8 mouse cellular contexts compared by ENCODE assay signal in the genomic region with DNA sequence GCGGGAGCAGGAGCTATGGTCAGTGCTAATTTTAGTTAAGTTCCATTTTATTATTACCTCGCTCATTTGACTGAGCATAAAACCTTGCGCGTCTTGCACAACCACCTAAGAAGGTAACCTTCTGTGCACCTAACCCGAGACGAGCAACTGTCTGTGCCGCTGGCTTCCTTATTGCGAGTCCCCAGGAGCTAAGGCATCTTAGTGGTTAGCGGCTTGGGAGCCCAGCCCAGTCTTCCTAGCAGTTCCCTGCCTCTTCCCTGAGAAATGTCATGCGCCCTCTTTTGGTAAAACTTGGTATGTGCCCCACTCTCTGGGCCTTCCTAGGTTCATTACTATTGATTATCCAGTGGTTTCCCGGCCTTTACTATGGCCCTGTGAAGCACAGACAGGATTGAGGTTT. TPM values are rescaled to one million over a fixed set of nuclear protein-coding genes. Genes with fewer than 3 reads are reported as not detected.
DNase-seq lines count a peak whose midpoint lies in the region; ATAC-seq and TF ChIP-seq lines count a peak whose summit lies in the region.

No protein-coding gene starts in this region.

- peaks cover 5% of the 10 kb centered on the region; the same call in 1 of the 2 replicates for H3K4me1 ChIP-seq in forebrain, embryonic 11.5 days (replicated peaks; ENCODE audit: control insufficient read depth, insufficient read depth, low read length)
- H3K4me1 ChIP-seq in heart, embryonic 16.5 days (ENCODE audit: control insufficient read depth, insufficient read depth, low read length) = peaks cover 13% of the 10 kb centered on the region
- H3K4me1 ChIP-seq in liver, embryonic 14.5 days (replicated peaks; ENCODE audit: control insufficient read depth in 2 of 2, insufficient read depth in 2 of 2, low read length in 1 of 2) = peaks cover 12 to 14% of the 10 kb centered on the region in 2 experiments
- peaks cover 6% of the 10 kb centered on the region for H3K4me1 ChIP-seq in neural tube, embryonic 11.5 days (ENCODE audit: control insufficient read depth, insufficient read depth, low read length)
- H3K4me1 ChIP-seq in stomach, embryonic 16.5 days (ENCODE audit: control insufficient read depth, insufficient read depth, low read length) = peaks cover 22% of the 10 kb centered on the region

- peak; percentile 90 for DNase-seq in ES-CJ7 (ENCODE audit: low read depth, low spot score)
- peak; percentile 81 for DNase-seq in c-Kit-positive CD71-positive TER-119-negative erythroid progenitor cells, embryonic 14.5 days (ENCODE audit: low read depth)
- DNase-seq in forebrain, embryonic 11.5 days (ENCODE audit: low spot score) = peak; percentile 89
- DNase-seq in kidney, postnatal 25 days = peak; percentile 93 to 94
- DNase-seq in liver, embryonic 14.5 days (ENCODE audit: low read depth in 3 of 3, low spot score in 3 of 3) = peak; percentile 65 to 73 (median 72)
- peak; percentile 84 for DNase-seq in neural tube, embryonic 11.5 days (ENCODE audit: low spot score)

- H3K27ac ChIP-seq in forebrain, embryonic 11.5 days (ENCODE audit: low read depth, low read length) = no peak overlapping the region
- peak overlapping the region; percentile 77 for H3K27ac ChIP-seq in heart, embryonic 16.5 days (ENCODE audit: low read length)
- peak overlapping the region; percentile 73 for H3K27ac ChIP-seq in liver, embryonic 14.5 days
- H3K27ac ChIP-seq in neural tube, embryonic 11.5 days (ENCODE audit: low read depth, low read length) = no peak overlapping the region
- H3K27ac ChIP-seq in stomach, embryonic 16.5 days (ENCODE audit: low read length) = peak overlapping the region; percentile 54

- peak overlapping the region; percentile 64 for H3K4me3 ChIP-seq in forebrain, embryonic 11.5 days (ENCODE audit: low read depth, low read length)
- H3K4me3 ChIP-seq in heart, embryonic 16.5 days (ENCODE audit: low read length) = peak overlapping the region; percentile 92
- H3K4me3 ChIP-seq in liver, embryonic 14.5 days (ENCODE audit: insufficient read depth in 1 of 2, low read depth in 2 of 2, low read length in 2 of 2) = peak overlapping the region; percentile 57 to 81
- H3K4me3 ChIP-seq in neural tube, embryonic 11.5 days (ENCODE audit: low read depth, low read length) = peak overlapping the region; percentile 22
- peak overlapping the region; percentile 73 for H3K4me3 ChIP-seq in stomach, embryonic 16.5 days (replicated peaks; ENCODE audit: low read length)

- H3K27me3 ChIP-seq in forebrain, embryonic 11.5 days (ENCODE audit: control insufficient read depth, insufficient read depth, low read length) = no peaks in the 10 kb centered on the region
- no peaks in the 10 kb centered on the region for H3K27me3 ChIP-seq in heart, embryonic 16.5 days (ENCODE audit: control insufficient read depth, insufficient read depth, low read length)
- H3K27me3 ChIP-seq in liver, embryonic 14.5 days (ENCODE audit: control insufficient read depth, insufficient read depth, low read length) = no peaks in the 10 kb centered on the region
- no peaks in the 10 kb centered on the region for H3K27me3 ChIP-seq in neural tube, embryonic 11.5 days (ENCODE audit: control insufficient read depth, insufficient read depth, low read length)
- no peaks in the 10 kb centered on the region for H3K27me3 ChIP-seq in stomach, embryonic 16.5 days (ENCODE audit: control insufficient read depth, insufficient read depth, low read length)

- peak overlapping the region; percentile 53 for H3K4me2 ChIP-seq in forebrain, embryonic 11.5 days (ENCODE audit: low read depth, low read length, severe bottlenecking)
- peak overlapping the region; percentile 80 for H3K4me2 ChIP-seq in heart, embryonic 16.5 days (ENCODE audit: low read depth, low read length)
- peak overlapping the region; percentile 97 for H3K4me2 ChIP-seq in liver, embryonic 14.5 days (ENCODE audit: low read depth)
- peak overlapping the region; percentile 52 for H3K4me2 ChIP-seq in neural tube, embryonic 11.5 days (ENCODE audit: low read depth)
- H3K4me2 ChIP-seq in stomach, embryonic 16.5 days (ENCODE audit: low read depth, low read length) = peak overlapping the region; percentile 83

- no peaks in the 10 kb centered on the region for H3K9me3 ChIP-seq in forebrain, embryonic 11.5 days (ENCODE audit: control insufficient read depth, low read length)
- H3K9me3 ChIP-seq in heart, embryonic 16.5 days (replicated peaks; ENCODE audit: control insufficient read depth, low read length) = no peaks in the 10 kb centered on the region
- no peaks in the 10 kb centered on the region for H3K9me3 ChIP-seq in liver, embryonic 14.5 days (ENCODE audit: control insufficient read depth, low read length)
- no peaks in the 10 kb centered on the region for H3K9me3 ChIP-seq in neural tube, embryonic 11.5 days (ENCODE audit: control insufficient read depth, low read length)
- no peaks in the 10 kb centered on the region for H3K9me3 ChIP-seq in stomach, embryonic 16.5 days (replicated peaks; ENCODE audit: control insufficient read depth, low read length)

- H3K9ac ChIP-seq in forebrain, embryonic 11.5 days (ENCODE audit: low read length) = no peak overlapping the region
- peak overlapping the region; percentile 62 for H3K9ac ChIP-seq in heart, embryonic 16.5 days (ENCODE audit: low read length)
- peak overlapping the region; percentile 70 for H3K9ac ChIP-seq in liver, embryonic 14.5 days (replicated peaks)
- peak overlapping the region; percentile 10; the same call in 1 of the 2 replicates for H3K9ac ChIP-seq in neural tube, embryonic 11.5 days (ENCODE audit: low read length)
- peak overlapping the region; percentile 53 for H3K9ac ChIP-seq in stomach, embryonic 16.5 days (ENCODE audit: low read length)

- ATAC-seq in forebrain, embryonic 11.5 days (replicated peaks; ENCODE audit: low FRiP score) = peak; percentile 34; the same call in 1 of the 2 replicates
- no peak for ATAC-seq in heart, embryonic 16.5 days (replicated peaks; ENCODE audit: extremely low read depth, insufficient read depth, low FRiP score)
- ATAC-seq in liver, embryonic 14.5 days (ENCODE audit: insufficient read depth) = peak; percentile 14; the same call in 1 of the 2 replicates
- no peak for ATAC-seq in neural tube, embryonic 11.5 days (ENCODE audit: insufficient read depth, low FRiP score, low TSS enrichment)
- ATAC-seq in stomach, embryonic 16.5 days (ENCODE audit: insufficient read depth, low FRiP score) = peak; percentile 14; the same call in 1 of the 2 replicates

- TF ChIP-seq CTCF in liver, embryonic 14.5 days (IDR thresholded peaks at IDR 0.05; ENCODE audit: low read depth) = peak; percentile 93

- WGBS in forebrain, embryonic 11.5 days = under 1% methylated on average over 11 of the region's 11 CpGs
- under 1% methylated on average over 11 of the region's 11 CpGs for WGBS in heart, embryonic 16.5 days
- WGBS in liver, embryonic 14.5 days (ENCODE audit: insufficient replicate concordance) = under 1% methylated on average over 11 of the region's 11 CpGs
- under 1% methylated on average over 11 of the region's 11 CpGs for WGBS in neural tube, embryonic 11.5 days
- WGBS in stomach, embryonic 16.5 days = under 1% methylated on average over 11 of the region's 11 CpGs

- H3K36me3 ChIP-seq in forebrain, embryonic 11.5 days (ENCODE audit: control insufficient read depth, insufficient read depth, low read length) = no peaks in the 10 kb centered on the region
- peaks cover 7% of the 10 kb centered on the region for H3K36me3 ChIP-seq in heart, embryonic 16.5 days (ENCODE audit: control insufficient read depth, insufficient read depth)
- H3K36me3 ChIP-seq in liver, embryonic 14.5 days (replicated peaks; ENCODE audit: control insufficient read depth, insufficient read depth, low read depth) = no peaks in the 10 kb centered on the region
- H3K36me3 ChIP-seq in neural tube, embryonic 11.5 days (ENCODE audit: control insufficient read depth, insufficient read depth, low read length) = no peaks in the 10 kb centered on the region
- H3K36me3 ChIP-seq in stomach, embryonic 16.5 days (ENCODE audit: control insufficient read depth, insufficient read depth, low read length) = no peaks in the 10 kb centered on the region

- TF ChIP-seq EP300 in liver, embryonic 14.5 days (IDR thresholded peaks at IDR 0.05; ENCODE audit: low read depth) = no peak

RNA-seq across cellular contexts. Expression of a gene that starts 0.9 kb away (rescaled TPM):
- polyA plus RNA-seq in forebrain, embryonic 11.5 days (2014; fragmentation: Nextera tagmentation; extraction: Ambion mirVana) = 16.5 and 17.4 TPM in 2 replicates
- polyA plus RNA-seq in heart, embryonic 16.5 days (2015; fragmentation: Nextera tagmentation; extraction: Ambion mirVana) = 141 and 148 TPM in 2 replicates
- polyA plus RNA-seq in liver, embryonic 14.5 days (2012; rRNA removed) = 3.5 and 3.6 TPM in 2 replicates
- polyA plus RNA-seq in liver, embryonic 14.5 days (2014; fragmentation: Nextera tagmentation; extraction: Ambion mirVana) = 7.0 and 9.1 TPM in 2 replicates
- polyA plus RNA-seq in neural tube, embryonic 11.5 days (2014; fragmentation: Nextera tagmentation; extraction: Ambion mirVana) = 16.2 and 17.9 TPM in 2 replicates
- 37.9 and 39.3 TPM in 2 replicates for polyA plus RNA-seq in stomach, embryonic 16.5 days (2015; fragmentation: Nextera tagmentation; extraction: Ambion mirVana)

RNA-seq across cellular contexts. Expression of a gene that starts 32.4 kb away (rescaled TPM):
- 56.8 and 59.2 TPM in 2 replicates for polyA plus RNA-seq in forebrain, embryonic 11.5 days (2014; fragmentation: Nextera tagmentation; extraction: Ambion mirVana)
- 8.6 and 9.0 TPM in 2 replicates for polyA plus RNA-seq in heart, embryonic 16.5 days (2015; fragmentation: Nextera tagmentation; extraction: Ambion mirVana)
- polyA plus RNA-seq in liver, embryonic 14.5 days (2012; rRNA removed) = 33.1 and 41.9 TPM in 2 replicates
- 24.7 and 34.2 TPM in 2 replicates for polyA plus RNA-seq in liver, embryonic 14.5 days (2014; fragmentation: Nextera tagmentation; extraction: Ambion mirVana)
- 53.1 and 56.2 TPM in 2 replicates for polyA plus RNA-seq in neural tube, embryonic 11.5 days (2014; fragmentation: Nextera tagmentation; extraction: Ambion mirVana)
- 14.7 and 15.9 TPM in 2 replicates for polyA plus RNA-seq in stomach, embryonic 16.5 days (2015; fragmentation: Nextera tagmentation; extraction: Ambion mirVana)

RNA-seq across cellular contexts. Expression of a gene that starts 34.5 kb away (rescaled TPM):
- 4.4 and 5.4 TPM in 2 replicates for polyA plus RNA-seq in forebrain, embryonic 11.5 days (2014; fragmentation: Nextera tagmentation; extraction: Ambion mirVana)
- 9.6 and 11.5 TPM in 2 replicates for polyA plus RNA-seq in heart, embryonic 16.5 days (2015; fragmentation: Nextera tagmentation; extraction: Ambion mirVana)
- 1.7 and 2.0 TPM in 2 replicates for polyA plus RNA-seq in liver, embryonic 14.5 days (2012; rRNA removed)
- 1.5 and 1.9 TPM in 2 replicates for polyA plus RNA-seq in liver, embryonic 14.5 days (2014; fragmentation: Nextera tagmentation; extraction: Ambion mirVana)
- 4.9 and 5.2 TPM in 2 replicates for polyA plus RNA-seq in neural tube, embryonic 11.5 days (2014; fragmentation: Nextera tagmentation; extraction: Ambion mirVana)
- 19.4 and 19.9 TPM in 2 replicates for polyA plus RNA-seq in stomach, embryonic 16.5 days (2015; fragmentation: Nextera tagmentation; extraction: Ambion mirVana)

RNA-seq across cellular contexts. Expression of a gene that starts 51.3 kb away (rescaled TPM):
- 17.2 and 18.6 TPM in 2 replicates for polyA plus RNA-seq in forebrain, embryonic 11.5 days (2014; fragmentation: Nextera tagmentation; extraction: Ambion mirVana)
- polyA plus RNA-seq in heart, embryonic 16.5 days (2015; fragmentation: Nextera tagmentation; extraction: Ambion mirVana) = 5.8 and 6.4 TPM in 2 replicates
- polyA plus RNA-seq in liver, embryonic 14.5 days (2012; rRNA removed) = 14.1 and 14.9 TPM in 2 replicates
- polyA plus RNA-seq in liver, embryonic 14.5 days (2014; fragmentation: Nextera tagmentation; extraction: Ambion mirVana) = 8.8 and 10.4 TPM in 2 replicates
- polyA plus RNA-seq in neural tube, embryonic 11.5 days (2014; fragmentation: Nextera tagmentation; extraction: Ambion mirVana) = 15.3 and 17.0 TPM in 2 replicates
- 6.6 and 8.0 TPM in 2 replicates for polyA plus RNA-seq in stomach, embryonic 16.5 days (2015; fragmentation: Nextera tagmentation; extraction: Ambion mirVana)

Comparison
In these comparisons a context has a peak if more than half of its experiments do, and no peak if none do; other contexts are left out.
1. ATAC-seq: peak in forebrain, embryonic 11.5 days (single experiment), liver, embryonic 14.5 days (single experiment) and stomach, embryonic 16.5 days (single experiment); none in heart, embryonic 16.5 days (single experiment) and neural tube, embryonic 11.5 days (single experiment).
2. H3K27ac ChIP-seq: peak in heart, embryonic 16.5 days (single experiment), liver, embryonic 14.5 days (single experiment) and stomach, embryonic 16.5 days (single experiment); none in forebrain, embryonic 11.5 days (single experiment) and neural tube, embryonic 11.5 days (single experiment).
3. H3K4me3 ChIP-seq: peak in every context shown above with its lines; median percentile 92 in heart, embryonic 16.5 days; 73 in stomach, embryonic 16.5 days; 69 in liver, embryonic 14.5 days; 64 in forebrain, embryonic 11.5 days; 22 in neural tube, embryonic 11.5 days.
4. Peak in every context shown above with its lines, with median percentiles within 50 percentile points of each other: DNase-seq and H3K4me2 ChIP-seq.